Mouse (Mus musculus) gastrocnemius, adult 18-20 months (tissue): ENCODE measurements around the gene Gm28635. TPM values are rescaled to one million over a fixed set of nuclear protein-coding genes. Genes with fewer than 3 reads are reported as not detected.

Experiments used
- DNase-seq: peaks from one replicate; pipeline ENCODE4 v3.0.0; 2021; ENCODE audit warnings: low spot score
- total RNA-seq, 2 experiments: library from RNA; stranded (reverse); gene quantifications; 2 replicates each; pipeline ENCODE4 v1.2.3; 2021

Gm28635 gene
- total RNA-seq, 2 experiments from 2014 or later, result 0.59 to 2.2 TPM

GRCm38 (mm10) chr2:84592801-84593200 lies 85.0 kb downstream of the Gm28635 start:
- no peak for DNase-seq

- no peak for DNase-seq
Observed at GRCm38 (mm10) chr2:84585700-84586099, 92.1 kb downstream of the Gm28635 start.

GRCm38 (mm10) chr2:84582286-84582685 lies 95.6 kb downstream of the Gm28635 start:
- no peak for DNase-seq

- no peak for DNase-seq
Observed at GRCm38 (mm10) chr2:84581208-84581607, 96.6 kb downstream of the Gm28635 start.

- DNase-seq, result no peak
Observed at GRCm38 (mm10) chr2:84579311-84579710, 98.5 kb downstream of the Gm28635 start.

- DNase-seq, result no peak
Observed at GRCm38 (mm10) chr2:84574130-84574529, 103.7 kb downstream of the Gm28635 start.

- no peak for DNase-seq
Observed at GRCm38 (mm10) chr2:84556888-84557514, 120.8 kb downstream of the Gm28635 start.

Other genes starting within 250 kb of the Gm28635 start
- 1 to 10 TPM; 2.2 to 2.9 TPM for gene Tfpi, start 201.3 kb downstream of the Gm28635 start, total RNA-seq
- 10 to 100 TPM; 23.2 to 29.2 TPM for gene Ctnnd1, start 27.3 kb downstream of the Gm28635 start, total RNA-seq
- not detected for gene Btbd18, start 19.0 kb downstream of the Gm28635 start, total RNA-seq
- gene Selenoh, start 7.3 kb downstream of the Gm28635 start, total RNA-seq, result 10 to 100 TPM; 12.0 to 14.4 TPM
- 1 to 10 TPM; 7.7 to 8.5 TPM for gene Med19, start 361 bp upstream of the Gm28635 start, total RNA-seq
- gene Tmx2, start 1.1 kb upstream of the Gm28635 start, total RNA-seq, result 10 to 100 TPM; 45.5 to 47.7 TPM
- 10 to 100 TPM; 72.0 to 78.9 TPM for gene Zdhhc5, start 37.1 kb upstream of the Gm28635 start, total RNA-seq
- gene Clp1, start 49.3 kb upstream of the Gm28635 start, total RNA-seq, result 1 to 10 TPM; 3.3 to 3.8 TPM
- gene Ypel4, start 56.0 kb upstream of the Gm28635 start, total RNA-seq, result under 1 TPM; 0.38 to 0.57 TPM
- under 1 TPM in 1 of 2 experiments, not detected in 1; 0.43 TPM for gene Gm19426, start 65.6 kb upstream of the Gm28635 start, total RNA-seq
- gene Serping1, start 97.4 kb upstream of the Gm28635 start, total RNA-seq, result 10 to 100 TPM; 50.8 to 72.0 TPM
- gene Ube2l6, start 120.8 kb upstream of the Gm28635 start, total RNA-seq, result 1 to 10 TPM; 2.9 to 3.7 TPM
- 100 to 1,000 TPM; 104 to 119 TPM for gene Smtnl1, start 144.6 kb upstream of the Gm28635 start, total RNA-seq
- 10 to 100 TPM; 38.2 to 57.8 TPM for gene Timm10, start 149.0 kb upstream of the Gm28635 start, total RNA-seq
- 10 to 100 TPM; 11.0 to 12.7 TPM for gene Slc43a1, start 160.8 kb upstream of the Gm28635 start, total RNA-seq
- gene Rtn4rl2, start 208.7 kb upstream of the Gm28635 start, total RNA-seq, result under 1 TPM; 0.52 to 0.62 TPM